Mouse (Mus musculus): ENCODE data around the gene Sez6l2. TPM values are rescaled to one million over a fixed set of nuclear protein-coding genes. Genes with fewer than 3 reads are reported as not detected.

Gene Sez6l2
- total RNA-seq, 2 experiments from 2014 or later, result 1.1 to 1.4 TPM

DNA sequence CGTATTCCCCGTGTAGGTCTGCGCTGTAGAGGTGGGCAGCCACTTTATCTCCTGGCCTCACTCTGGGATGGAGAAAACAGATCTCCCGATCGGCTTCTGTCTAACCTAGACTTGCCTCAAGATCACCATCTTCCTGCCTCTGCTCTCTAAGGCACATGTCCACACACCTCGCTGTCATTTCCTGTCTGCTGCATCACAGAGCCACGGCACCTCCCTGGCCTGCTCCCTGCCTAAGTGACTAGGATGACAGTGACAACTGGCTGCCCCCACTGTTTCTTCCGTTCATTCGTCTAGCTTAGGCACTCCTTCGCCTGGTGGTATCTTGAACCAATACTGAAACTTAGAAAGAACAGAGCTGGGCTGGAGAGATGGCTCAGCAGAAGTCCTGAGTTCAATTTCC, 49.2 kb downstream of the Sez6l2 start:
- no peak overlapping the region for H3K4me3 ChIP-seq
- no peak overlapping the region for H3K27ac ChIP-seq
- no peak for TF ChIP-seq CTCF (IDR thresholded peaks at IDR 0.05)
- no peak for DNase-seq
- intact Hi-C loops (cut with DNase I), result no loop called here

DNA sequence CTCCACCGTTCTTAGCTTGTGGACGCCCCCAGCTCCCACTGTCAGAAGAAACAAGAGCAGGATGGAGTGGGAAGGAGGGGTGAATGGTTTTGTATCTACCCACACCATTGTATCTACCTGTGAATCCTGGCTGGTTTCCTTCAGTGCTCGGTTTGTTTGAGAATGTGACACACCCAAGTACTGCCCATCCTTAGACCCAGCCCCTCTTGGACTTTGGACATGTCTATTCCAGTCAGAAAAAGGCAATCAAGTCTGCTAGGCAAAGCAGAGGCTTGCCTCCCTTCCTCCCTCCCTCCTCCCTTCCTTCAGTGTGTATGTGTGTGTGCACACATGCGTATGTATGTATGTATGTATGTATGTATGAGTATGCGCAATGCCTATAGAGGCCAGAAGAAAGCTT, 53.3 kb downstream of the Sez6l2 start:
- no peak for TF ChIP-seq CTCF (IDR thresholded peaks at IDR 0.05)
- Histone ChIP-seq H3K27ac (no peak overlapping the region), H3K4me3 (no peak overlapping the region)
- intact Hi-C loops (cut with DNase I), result no loop called here
- DNase-seq, result no peak

DNA sequence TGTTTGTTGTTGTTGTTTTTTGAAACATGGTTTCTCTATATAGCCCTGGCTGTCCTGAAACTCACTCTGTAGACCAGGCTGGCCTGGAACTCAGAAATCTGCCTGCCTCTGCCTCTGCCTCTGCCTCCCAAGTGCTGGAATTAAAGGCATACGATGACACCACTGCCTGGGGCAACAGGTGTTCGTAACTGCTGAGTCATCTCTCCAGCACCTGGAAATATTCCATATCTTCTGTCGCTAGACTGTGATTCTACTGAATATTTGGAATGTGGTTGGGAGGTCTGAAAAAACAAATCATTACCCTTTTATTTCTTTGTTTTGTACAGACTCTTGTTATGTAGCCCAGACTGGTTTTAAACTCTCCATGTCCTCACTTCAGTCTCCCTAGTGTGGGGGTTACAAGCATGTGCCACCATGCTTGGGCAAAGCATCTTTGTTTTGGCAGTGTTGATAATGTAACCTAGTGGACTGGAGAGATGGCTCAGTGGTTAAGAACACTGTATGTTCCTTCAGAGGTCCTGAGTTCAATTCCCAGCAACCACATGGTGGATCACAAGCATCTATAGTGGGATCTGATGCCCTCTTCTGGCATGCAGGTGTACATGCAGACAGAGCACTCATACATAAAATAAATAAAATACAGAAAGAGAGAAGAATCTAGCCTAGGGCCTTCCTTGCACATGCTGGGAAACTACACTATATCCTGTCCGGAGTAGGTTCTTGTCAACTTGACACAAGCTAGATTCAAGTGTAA, 53.9 kb downstream of the Sez6l2 start:
- TF ChIP-seq CTCF (IDR thresholded peaks at IDR 0.05), result peak; percentile 22; the same call in 1 of the 2 replicates
- Histone ChIP-seq H3K4me3 (no peak overlapping the region), H3K27ac (no peak overlapping the region)
- no peak for DNase-seq
- intact Hi-C loops (cut with DNase I), result no loop called here

DNA sequence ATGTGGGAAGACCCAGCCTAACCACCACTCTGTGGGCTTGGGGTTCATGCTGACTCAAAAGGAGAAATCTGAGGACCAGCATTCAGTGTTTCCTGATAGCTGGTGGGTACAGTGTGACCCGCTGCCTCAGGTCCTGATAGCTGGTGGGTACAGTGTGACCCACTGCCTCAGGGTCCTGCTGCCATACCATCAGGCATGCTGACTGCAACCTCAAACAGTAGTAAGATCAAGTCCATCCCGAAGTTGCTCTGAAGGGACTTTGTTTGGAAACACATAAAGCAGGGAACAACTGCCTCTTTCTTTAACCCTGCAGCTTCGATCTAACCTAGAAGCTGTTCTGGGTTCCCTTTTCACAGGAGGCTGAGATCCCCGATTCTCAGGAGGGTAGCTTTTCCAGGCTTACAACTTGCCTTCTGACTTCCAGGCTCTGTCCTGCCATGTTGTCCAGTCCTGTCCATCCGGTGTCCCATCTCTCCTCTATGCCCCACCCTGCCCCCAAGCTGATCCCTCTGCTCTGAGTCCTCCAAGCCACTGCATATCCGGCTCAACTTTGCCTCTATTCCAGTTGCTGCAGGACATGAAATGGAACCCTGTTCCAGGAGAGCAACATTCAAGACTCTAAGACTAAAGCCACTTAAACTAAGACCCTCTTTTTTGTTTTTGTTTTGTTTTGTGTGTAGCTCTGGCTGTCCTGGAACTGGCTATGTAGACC, 57.1 kb downstream of the Sez6l2 start:
- intact Hi-C loops (cut with DNase I), result no loop called here
- H3K4me3 ChIP-seq, result no peak overlapping the region
- TF ChIP-seq CTCF (IDR thresholded peaks at IDR 0.05), result no peak
- no peak for DNase-seq
- H3K27ac ChIP-seq, result peak overlapping the region; percentile 85

- Histone ChIP-seq H3K4me3 (peak overlapping the region; percentile 40), H3K27ac (peak overlapping the region; percentile 85)
- TF ChIP-seq CTCF (IDR thresholded peaks at IDR 0.05), result no peak
- peak; percentile 74 for DNase-seq
- intact Hi-C loops (cut with DNase I), result no loop called here
These were observed 58.1 kb downstream of the Sez6l2 start for GRCm38 (mm10) chr7:127008239-127009019.

DNA sequence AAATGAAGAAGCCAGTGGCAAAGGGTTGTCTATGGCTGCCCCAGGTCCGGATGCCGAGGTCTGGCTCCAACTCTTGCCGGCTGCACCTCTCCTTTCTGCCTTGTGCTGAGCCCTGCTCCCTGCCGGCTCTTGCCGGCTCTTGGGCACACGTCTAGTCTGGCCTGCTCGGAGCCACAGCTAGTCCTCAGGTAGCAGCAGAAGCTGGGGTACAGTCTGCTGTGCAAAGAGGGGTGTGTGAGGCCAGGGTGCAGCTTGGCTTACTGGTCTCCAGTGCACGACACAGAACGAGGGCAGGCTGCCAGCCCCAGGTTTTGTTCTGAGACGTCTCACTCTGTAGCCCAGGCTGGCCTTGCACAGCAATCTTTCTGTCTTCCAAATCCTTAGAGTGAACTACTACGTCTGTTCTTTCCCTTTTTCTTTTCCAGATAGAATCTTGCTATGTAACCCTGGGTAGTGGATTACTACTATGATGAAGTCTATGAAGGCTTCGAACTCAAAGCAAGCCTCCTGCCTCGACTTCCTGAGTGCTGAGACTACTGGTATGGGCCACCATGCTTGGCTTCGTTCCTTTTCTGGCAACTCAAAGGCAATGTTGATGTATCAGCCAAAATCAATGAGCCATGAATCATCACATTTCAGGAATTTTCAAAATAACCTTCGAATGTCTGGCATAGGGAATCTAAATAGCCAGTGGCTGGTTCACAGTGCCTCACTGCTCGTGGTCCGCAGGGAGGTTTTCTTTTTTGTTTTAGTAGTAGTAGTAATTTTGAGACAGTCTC, 59.1 kb downstream of the Sez6l2 start:
- intact Hi-C loops (cut with DNase I), result no loop called here
- H3K27ac ChIP-seq, result peak overlapping the region; percentile 85

DNA sequence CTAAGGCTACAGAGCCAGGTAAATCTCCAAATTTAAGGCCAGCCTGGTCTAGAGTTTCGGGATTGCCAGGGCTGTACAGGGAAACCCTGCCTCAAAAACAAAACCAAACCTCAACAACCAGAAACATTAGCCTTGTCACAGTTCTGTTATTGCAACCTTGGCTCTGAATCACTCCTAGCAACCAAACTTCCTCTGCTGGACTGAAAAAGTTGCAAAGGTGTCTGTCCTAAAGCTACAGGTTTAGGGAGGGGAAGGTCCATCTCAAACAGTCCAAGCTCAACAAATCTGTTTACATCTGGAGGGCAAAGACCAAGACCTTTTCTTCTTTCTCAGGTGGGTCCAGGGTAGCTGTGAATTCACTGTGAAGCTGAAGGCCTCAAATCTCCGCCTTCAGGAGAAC, 60.7 kb downstream of the Sez6l2 start:
- no peak overlapping the region for H3K4me3 ChIP-seq
- intact Hi-C loops (cut with DNase I), result no loop called here
- no peak for DNase-seq
- no peak overlapping the region for H3K27ac ChIP-seq
- TF ChIP-seq CTCF (IDR thresholded peaks at IDR 0.05), result no peak

More for the DNA sequence above, 59.1 kb downstream of the Sez6l2 start:
- no peak for DNase-seq
- H3K4me3 ChIP-seq, result no peak overlapping the region
- no peak for TF ChIP-seq CTCF (IDR thresholded peaks at IDR 0.05)

GRCm38 (mm10) chr7:127011717-127012116, 61.4 kb downstream of the Sez6l2 start:
- no peak for DNase-seq
- TF ChIP-seq CTCF (IDR thresholded peaks at IDR 0.05), result no peak
- H3K4me3 ChIP-seq, result no peak overlapping the region
- H3K27ac ChIP-seq, result no peak overlapping the region
- intact Hi-C loops (cut with DNase I), result no loop called here

- DNase-seq, result no peak
- intact Hi-C loops (cut with DNase I), result no loop called here
- no peak overlapping the region for H3K27ac ChIP-seq
- no peak overlapping the region for H3K4me3 ChIP-seq
- TF ChIP-seq CTCF (IDR thresholded peaks at IDR 0.05), result no peak
These were observed 62.0 kb downstream of the Sez6l2 start for GRCm38 (mm10) chr7:127012374-127012773.

DNA sequence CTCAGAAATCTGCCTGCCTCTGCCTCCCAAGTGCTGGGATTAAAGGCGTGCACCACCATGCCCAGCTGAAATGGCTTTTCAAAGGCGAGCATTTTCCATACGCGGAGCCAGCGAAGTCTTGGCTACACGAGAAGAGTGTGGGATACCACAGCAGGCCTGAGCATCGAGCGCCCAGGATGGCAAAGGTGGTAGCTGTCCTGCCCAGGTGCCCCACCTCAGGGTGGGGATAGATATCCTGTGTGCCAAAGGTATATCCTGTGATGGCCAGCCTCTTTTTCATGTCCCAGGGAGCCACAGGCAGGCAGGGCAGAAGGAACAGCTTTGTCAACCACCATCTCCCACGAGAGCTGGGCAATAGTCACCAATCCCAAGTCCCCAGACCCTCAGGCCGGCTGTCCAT, 62.5 kb downstream of the Sez6l2 start:
- Histone ChIP-seq H3K4me3 (peak overlapping the region; percentile 89), H3K27ac (no peak overlapping the region)
- DNase-seq, result no peak
- intact Hi-C loops (cut with DNase I), result no loop called here
- TF ChIP-seq CTCF (IDR thresholded peaks at IDR 0.05), result no peak

- Histone ChIP-seq H3K4me3 (peak overlapping the region; percentile 89), H3K27ac (peak overlapping the region; percentile 95; the same call in 1 of the 2 replicates)
- no peak for DNase-seq
- TF ChIP-seq CTCF (IDR thresholded peaks at IDR 0.05), result no peak
- intact Hi-C loops (cut with DNase I), result no loop called here
These were observed 63.0 kb downstream of the Sez6l2 start for GRCm38 (mm10) chr7:127013385-127013784.

DNA sequence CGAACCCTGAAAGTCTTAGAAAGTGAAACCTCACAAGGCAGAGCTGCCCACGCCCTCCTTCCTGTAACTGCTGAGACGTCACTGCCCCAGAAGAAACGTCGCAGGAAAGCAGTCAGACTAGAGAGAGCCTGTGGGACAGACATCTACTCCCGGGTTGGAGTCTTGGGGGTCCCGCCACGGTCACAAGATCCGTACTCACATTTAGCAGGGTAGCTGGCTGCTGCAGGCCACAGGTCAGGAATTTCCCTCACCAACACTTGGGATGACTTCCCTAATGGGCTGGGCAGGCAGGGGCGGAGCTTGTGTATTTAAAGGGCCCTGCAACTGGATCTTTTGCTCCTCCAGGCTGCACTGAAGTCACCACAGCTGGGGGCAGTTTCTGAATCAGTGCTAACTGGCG, 64.0 kb downstream of the Sez6l2 start, which contains the start of gene Mvp:
TSS of gene Mvp (minus strand) at position 302 of the 400 bp plus-strand sequence.
- TF ChIP-seq CTCF (IDR thresholded peaks at IDR 0.05), result no peak
- intact Hi-C loops (cut with DNase I), result no loop called here
- H3K27ac ChIP-seq, result peak within 1 kb of the TSS; percentile 95

More for the DNA sequence above, 64.0 kb downstream of the Sez6l2 start, which contains the start of gene Mvp:
- DNase-seq, result peak; percentile 78
- peak within 1 kb of the TSS; percentile 89 for H3K4me3 ChIP-seq

All from gastrocnemius, adult 2 months (tissue).